Mouse (Mus musculus): ENCODE data around the gene Wasl.

Gene Wasl

DNA sequence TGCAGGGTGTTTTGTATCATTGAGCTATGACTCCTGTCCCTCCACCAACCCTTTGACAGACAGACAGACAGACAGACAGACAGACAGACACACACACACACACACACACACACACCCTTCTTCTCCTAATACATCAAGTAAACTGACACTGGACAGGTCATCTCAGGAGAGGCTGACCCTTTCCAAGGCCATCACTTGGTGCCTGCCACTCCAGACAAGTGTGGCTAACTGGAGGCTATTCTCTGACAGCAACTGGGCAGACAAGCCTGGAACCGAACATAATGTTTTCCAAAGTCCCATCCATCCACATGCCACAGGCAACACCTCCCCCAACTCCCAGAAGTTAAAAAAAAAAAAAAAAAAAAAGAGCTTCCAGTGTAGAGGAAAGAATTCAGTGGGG lies 63.1 kb downstream of the Wasl start:
- no peak for DNase-seq

DNA sequence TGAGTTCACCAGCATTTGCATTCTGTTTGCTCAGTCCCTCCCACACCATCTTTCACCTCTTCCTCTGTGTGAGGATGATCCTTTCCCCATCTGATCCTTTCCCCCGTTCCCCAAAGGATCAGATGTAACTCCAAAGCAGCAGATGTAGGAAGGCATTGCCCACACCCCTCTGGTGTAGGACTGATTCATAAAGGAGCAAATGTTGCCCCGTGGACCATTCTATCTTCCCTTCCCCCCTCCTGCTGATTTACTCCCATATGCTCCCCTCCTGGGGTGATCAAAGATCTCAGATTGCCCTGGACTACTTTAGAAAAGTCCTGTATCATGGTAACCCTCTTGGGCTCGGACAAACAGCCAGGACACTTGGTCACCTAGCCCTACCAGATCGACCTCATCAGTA lies 64.1 kb downstream of the Wasl start:
- no peak for DNase-seq

DNA sequence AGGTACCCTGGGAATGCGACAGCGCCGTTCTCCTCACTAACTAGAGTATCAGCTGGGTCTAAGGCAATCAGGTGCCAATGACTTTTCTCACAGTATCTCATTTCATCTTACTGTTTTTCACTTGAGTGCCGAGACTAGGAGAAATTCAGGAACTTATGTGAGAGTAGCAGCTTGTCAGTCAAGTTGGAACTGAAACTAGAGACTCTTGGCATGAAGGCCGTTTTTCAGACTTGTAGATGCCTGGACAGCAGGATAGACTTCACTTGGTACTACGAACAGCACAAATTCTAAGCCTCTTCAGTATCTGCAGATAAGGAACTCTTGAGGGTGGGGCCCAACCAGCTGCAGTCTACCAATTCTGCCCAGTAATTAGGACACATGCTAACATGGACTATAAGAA lies 64.7 kb downstream of the Wasl start:
- DNase-seq, result no peak

DNA sequence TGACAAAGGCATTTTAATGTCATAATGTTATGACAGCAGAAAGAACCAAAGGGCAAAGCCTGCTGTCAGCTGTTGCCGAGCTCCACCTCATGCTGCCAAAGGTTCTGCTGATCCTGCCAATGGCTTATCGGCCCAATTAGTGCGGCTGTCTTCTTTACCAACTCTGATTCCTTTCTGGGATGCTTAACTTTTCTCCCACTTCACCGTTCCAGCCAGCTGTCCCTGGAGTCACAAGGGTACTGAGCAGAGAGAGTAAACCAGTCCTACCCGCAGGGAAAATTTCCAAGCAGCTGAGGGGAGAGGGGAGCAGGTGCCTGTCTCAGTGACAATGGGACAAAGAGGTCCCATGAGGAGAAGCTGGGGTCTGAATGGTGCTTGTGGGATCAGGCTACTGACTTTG lies 65.2 kb downstream of the Wasl start:
- no peak for DNase-seq

DNA sequence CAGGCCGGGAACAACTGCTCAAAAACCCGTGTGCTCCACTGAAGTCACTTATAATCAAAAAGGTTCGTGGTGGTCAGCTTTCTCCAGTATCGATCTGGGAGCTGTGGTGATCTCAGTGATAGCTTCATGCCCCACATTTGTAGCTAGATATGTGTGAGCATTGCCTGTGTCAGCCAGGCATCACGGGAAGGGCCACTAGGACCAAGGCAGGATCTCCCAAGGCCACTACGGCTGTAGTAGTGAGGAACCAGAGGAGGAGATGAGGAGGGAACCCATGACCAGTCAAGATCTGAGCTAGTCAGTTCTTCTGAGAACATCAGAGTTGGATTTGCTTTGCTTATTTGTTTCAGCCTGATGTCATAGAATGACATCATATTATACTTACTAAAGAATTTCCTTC lies 65.6 kb downstream of the Wasl start:
- DNase-seq, result no peak

DNA sequence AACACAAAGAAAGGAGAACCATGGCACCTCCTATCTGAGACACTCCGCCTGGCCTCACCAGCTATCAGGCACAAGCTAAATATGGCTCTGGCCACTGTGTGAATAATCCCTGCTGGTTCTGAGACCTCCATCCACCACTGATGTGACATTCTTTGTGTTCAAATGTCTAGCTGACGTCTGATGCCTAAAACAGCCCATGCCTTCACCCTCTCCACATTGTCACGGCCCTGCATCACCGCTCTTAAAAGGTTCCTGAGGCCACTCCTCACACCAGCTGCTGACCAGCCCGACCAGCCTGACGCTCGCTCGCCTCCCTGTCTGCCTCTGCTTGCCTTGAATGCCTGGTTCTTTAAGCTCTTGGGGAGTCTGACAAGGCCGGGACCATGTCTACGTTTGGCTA lies 67.3 kb downstream of the Wasl start, which contains the start of gene Lmod2:
Lmod2 (plus strand) TSS at position 263 of the 400 bp plus-strand sequence.
- no peak for DNase-seq

DNA sequence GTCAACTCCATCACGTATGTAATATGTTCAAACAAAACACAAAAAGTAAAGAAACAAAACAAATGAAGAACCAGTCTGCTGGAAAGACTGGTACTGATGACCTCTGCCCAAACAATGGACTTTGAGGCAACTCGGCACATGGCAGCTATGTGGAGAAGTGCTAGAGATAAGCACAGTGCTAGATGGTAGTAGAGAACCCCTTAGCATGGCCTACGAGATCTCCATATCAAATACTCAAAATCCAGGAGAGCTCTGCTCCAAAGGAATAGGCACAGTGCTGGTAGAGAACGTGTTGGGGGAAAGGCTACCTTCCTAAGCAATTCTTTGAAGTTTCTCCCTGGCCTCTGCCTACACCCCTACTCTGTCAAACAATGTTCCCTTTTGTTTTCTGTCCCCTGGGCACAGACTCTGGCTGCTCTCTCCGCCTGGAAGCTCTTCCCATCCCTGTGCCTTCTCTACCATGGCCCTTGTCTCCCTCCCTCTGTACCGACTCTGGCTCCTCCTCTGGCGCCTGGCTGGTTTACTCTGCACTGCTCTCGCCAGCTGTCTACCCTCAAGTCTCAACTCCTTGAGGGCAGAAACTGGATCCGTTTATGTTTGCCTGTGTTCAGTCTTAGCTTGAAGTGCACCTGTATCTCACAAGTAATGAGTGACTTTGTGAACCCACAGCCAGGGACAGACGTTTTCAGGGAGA lies 73.1 kb downstream of the Wasl start:
- no peak for DNase-seq

DNA sequence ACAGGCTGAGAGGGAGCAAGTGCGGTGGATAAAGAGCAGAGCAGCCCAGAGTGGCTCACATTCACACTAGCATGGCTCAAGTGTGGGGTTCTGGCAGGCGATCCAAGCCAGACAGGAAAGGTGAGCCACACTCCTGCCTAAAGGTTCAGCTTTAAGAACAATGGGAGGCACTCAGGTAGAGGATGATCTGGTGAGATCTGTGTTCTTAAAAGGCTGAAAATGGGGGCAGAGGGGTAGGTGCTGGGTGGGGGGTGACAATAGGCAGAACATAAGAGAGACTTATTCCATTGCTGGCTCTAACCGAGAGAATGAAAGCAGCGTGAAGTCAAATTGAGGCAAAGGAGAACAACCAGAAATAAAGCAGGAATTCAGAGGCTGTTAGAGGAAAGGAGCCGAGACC lies 74.5 kb downstream of the Wasl start:
- DNase-seq, result no peak

DNA sequence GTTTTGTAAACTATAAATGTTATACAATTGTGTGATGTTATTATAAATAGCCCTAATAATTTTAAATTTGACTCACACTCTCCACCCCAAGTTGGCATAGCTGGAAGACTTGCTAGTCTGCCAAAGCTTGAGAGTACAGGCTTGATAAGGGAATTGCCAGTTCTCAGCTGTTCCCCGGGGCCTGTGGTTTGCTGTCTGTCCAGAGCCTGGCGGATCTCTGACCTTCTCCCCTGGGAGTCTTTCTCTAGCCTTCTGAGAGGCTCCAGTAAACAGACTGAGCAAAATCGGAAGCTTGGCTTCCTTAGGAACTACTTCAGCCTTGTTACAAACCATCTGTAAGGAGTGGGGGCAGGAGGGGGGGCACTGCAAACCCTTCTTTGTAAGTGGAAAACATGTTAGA lies 77.9 kb downstream of the Wasl start:
- no peak for DNase-seq

DNA sequence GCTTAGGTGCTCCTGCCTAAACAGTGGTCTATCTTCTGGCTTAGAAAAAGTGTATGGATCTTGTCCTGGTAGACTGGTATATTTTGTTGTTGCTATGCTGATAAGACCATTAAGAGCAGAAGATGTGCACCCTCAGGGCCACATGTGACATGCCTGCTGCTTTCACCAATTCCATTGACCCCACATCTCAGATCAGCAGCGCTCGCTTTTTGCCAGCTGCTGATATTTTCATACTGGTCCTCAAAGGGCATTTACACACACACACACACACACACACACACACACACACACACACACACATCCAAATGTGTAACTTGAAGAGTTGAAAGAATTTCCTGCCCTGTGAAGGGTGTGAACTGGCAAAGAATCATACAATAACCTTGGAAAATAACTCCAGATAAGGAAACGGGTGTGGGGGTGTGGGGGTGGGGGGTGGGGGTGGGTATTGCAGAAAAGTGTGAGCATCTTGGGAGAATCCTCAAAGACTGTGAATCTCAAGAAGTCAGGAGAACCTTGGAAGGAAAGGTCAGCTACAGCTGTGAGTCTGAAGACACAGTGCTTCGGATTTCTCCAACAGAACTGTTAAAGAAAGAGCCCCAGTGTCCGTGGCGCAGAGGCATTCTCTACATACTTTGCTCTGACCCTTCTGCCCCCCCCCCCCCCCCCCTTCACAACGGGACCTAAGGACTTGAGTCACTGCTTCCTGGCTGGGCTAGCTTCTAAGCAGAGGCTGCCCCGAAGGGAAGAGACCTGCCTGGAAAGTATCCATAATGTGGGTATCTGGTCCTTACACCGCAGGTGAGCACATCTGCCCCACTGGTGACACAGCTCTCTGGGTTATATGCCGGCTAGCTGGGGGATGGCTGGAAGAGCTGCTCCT lies 79.1 kb downstream of the Wasl start:
- no peak for DNase-seq

DNA sequence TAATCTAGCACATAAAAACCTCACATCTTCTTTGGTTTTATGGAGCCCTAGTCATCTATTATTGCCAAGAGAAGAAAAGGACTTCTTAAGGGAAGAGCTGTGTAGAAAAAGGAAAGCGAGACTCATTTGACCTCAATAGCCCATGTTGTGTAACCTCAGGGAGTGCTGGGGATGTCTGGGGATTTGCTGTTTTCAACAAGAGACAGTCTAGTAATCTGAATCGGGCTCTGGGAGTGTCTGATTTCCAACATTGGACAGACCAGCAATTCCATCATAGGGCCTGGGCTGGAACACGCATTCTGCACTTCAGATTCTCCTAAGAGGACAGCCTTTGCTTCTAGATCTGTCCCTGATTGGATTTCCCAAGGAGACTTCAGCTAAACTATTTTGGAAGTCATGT lies 81.4 kb downstream of the Wasl start:
- DNase-seq, result no peak

DNA sequence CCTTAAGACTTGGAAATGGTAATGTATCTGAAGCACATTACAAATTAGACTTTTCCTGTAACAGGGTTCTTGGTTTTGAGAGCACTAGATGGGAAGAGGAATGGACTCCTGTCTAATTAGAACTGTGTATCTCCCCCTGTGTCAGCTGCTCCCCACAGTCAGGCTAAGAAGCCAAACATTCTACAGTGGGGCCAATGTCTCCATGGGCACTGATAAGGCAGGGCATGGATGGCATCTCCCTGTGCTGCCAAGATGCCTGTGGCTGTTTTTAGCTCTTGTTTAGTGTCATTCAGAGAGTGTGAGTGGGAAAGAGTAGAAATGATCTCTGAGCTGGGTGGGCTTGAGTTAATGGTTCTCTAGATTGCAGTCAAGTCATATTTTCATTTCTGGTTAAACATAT lies 91.5 kb downstream of the Wasl start:
- no peak for DNase-seq

DNA sequence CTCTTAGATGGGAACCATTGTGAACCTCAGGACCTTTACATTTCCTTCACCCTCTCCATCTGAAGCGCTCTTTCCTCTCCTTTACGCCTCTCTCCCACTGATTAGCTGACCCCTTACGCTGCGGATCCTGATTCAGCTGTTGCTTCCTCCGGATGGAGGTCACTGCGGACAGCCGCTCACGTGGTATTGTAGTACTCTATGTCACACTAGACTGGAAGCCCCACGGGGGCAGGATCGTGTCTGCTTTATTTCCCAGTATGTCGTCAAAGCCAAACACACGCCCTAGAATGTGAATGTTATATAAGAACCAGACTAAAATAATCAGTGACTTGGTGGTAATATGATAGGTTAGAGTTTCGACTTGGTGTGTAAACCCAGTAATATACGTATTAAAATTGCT lies 92.4 kb downstream of the Wasl start:
- DNase-seq, result no peak

DNA sequence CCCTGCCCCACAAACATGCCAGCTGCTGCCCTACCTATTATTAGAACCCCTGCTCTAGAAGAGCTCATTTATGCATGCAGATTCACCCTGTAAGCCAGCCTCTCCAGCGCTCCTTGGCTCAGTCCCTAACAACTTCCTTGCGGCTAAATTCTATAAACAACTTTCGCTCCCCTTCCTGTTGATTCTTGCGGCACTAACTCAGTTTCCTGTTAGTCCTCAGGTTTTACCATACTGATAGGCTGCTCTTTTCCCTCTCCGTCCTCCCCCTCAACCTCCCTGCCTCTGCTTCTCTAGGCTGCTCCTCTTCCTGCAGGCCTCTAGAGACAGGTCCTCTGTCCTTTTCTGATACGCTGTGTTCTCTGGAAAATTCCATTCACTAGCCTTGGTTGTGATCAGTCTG lies 93.7 kb downstream of the Wasl start:
- DNase-seq, result no peak

DNA sequence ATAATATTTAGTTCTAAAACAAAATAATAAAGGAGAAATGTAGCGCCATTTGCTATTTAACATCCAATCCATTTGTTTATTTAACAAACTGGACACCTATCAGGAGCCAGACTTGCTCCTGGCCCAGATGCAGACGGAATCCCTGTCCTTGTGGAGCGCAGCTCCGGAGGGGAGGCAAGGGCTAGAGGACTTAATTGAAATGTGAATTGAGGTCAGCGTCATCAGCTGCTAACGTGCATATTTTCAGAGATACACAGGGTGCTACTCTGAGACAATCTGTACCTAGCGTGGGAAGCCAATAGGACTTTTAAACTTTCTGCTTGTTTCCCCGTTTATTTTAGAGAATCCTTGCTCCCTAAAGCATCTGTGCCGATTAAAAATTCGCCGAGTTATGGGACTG lies 94.5 kb downstream of the Wasl start:
- DNase-seq, result no peak

DNA sequence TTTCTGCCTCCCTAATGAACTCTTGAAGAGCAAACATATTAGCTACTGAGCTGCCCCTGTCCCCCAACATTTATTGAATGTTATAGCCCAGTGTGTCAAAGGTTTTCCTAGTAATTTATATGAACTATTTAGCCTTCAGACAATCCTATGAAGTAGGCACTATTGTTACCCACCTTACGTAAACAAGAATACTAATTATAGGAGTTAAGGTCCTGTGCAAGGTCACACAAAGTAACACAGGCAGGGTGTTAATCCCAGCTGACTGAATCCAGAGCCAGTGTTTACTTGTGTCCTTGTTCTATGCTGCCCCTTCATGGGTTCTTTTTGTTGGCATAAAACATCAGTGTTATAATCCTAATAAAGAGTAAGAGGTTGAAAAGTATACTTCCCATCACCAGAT lies 95.1 kb downstream of the Wasl start:
- no peak for DNase-seq

DNA sequence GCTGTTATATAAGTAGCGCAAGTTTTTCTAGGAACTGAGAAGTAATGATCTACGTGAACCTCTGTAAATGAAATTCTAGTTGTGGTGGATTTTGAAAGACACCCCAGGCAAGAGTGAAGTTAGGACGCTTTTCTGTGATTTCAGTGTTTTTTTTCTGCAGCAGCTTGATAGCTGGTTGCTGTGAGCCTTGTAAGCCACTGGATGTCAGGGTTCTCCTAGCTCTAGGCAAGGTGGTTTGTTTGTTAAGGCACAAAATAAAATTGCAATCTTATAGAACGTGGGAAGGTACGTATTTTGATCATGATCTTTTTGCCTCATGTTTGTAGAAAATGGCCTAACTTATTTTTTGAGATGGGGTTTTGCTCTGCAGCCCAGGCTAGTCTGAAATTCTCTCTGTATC lies 95.8 kb downstream of the Wasl start:
- no peak for DNase-seq

DNA sequence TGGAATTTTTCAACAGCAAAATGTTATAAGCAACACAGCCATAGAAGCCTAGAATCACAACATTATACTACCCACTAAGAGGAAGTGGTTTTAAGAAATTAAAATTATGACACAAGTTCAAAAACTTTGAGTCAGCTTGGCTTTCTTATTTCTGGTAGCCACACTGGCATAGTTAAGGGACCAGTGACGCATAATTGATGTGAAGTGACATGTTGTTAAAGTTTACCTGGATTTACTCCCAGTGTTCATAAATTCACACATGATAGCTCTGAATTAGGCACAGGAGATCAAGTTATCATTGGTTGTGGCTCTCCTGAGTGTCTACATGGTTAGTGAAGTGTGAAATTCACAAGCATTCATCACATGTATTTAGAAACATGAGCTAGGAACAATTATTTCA lies 99.9 kb downstream of the Wasl start:
- DNase-seq, result no peak

DNA sequence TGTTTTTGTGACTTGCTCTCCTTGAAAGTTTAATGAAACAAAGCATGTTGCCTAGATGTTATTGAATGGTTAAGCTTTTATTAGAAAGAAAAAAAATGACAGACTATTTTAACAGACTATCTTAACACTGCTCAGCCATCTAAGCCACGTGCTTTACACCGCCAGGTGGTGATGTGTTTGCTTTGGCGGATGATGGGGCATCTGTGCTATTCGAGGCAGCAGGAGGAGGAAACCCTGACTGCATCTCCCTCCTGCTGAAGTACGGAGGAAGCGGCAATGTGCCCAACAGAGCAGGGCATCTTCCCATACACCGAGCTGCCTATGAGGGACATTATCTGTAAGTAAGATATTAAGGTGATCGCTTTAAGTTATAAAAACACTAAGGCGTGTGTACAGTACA lies 100.7 kb downstream of the Wasl start:
- DNase-seq, result no peak
